Mouse (Mus musculus): Measurements from ENCODE around the gene Xkrx. TPM values are rescaled to one million over a fixed set of nuclear protein-coding genes. Genes with fewer than 3 reads are reported as not detected.

Gene Xkrx
- polyA plus RNA-seq (2012; rRNA removed; ENCODE audit: low replicate concordance) = 0.09 and 0.13 TPM in 2 replicates

DNA sequence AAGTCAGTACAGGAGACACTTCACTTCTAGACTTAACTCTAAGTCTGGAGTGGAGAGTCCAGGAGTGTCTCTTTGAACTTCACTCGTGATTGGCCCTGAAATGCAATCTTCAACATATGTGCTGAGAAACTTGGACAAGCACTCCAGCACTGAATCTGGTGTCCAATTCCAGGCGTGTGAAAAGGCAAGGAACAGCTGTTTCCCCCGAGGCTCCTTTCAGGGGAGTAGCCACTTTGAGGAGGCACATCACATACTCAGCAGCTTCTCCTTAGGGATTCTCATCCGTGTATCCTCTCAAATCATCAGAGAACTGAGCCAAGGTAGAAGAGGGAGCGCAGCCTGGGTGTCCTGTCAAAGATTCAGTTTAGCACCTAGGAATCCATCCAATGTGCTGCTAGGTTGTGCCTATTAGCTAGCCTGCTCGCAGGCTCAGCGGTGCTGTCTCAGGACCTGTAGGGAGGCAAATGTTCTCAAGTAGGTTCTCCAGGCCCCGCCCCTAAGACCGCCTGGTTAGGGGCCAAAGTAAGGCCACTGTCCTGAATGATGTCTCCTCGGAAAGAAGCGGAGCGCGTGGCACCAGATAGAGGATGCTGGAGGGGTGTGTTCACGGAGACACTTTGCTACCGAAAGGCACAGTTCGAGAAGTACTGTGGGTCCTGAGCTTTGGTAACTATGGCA is at the start of gene Xkrx:
Xkrx (minus strand) TSS at position 34 of the 678 bp plus-strand sequence.

GRCm38 (mm10) chrX:134187201-134187600 is 25.3 kb upstream of the Xkrx start, which contains the start of gene Arl13a:
Gene Arl13a, plus strand, starts transcription at chrX:134187501.

Other genes with a start within 250 kb of the Xkrx start
- 0.09 and 0.12 TPM in 2 replicates for gene Sytl4, start 180.3 kb downstream of the Xkrx start, polyA plus RNA-seq (2012; rRNA removed; ENCODE audit: low replicate concordance)
- 6.1 and 14.9 TPM in 2 replicates for gene Cstf2, start 102.9 kb downstream of the Xkrx start, polyA plus RNA-seq (2012; rRNA removed; ENCODE audit: low replicate concordance)
- gene Arl13a, start 25.4 kb upstream of the Xkrx start, polyA plus RNA-seq (2012; rRNA removed; ENCODE audit: low replicate concordance) = not detected in 2 replicates
- 0.14 and 0.30 TPM in 2 replicates for gene Nox1, start 59.9 kb upstream of the Xkrx start, polyA plus RNA-seq (2012; rRNA removed; ENCODE audit: low replicate concordance)
- 2.3 and 3.6 TPM in 2 replicates for gene Trmt2b, start 114.9 kb upstream of the Xkrx start, polyA plus RNA-seq (2012; rRNA removed; ENCODE audit: low replicate concordance)
- 0.14 and 0.90 TPM in 2 replicates for gene Tmem35a, start 133.1 kb upstream of the Xkrx start, polyA plus RNA-seq (2012; rRNA removed; ENCODE audit: low replicate concordance)
- 0.20 and 0.39 TPM in 2 replicates for gene Cenpi, start 146.0 kb upstream of the Xkrx start, polyA plus RNA-seq (2012; rRNA removed; ENCODE audit: low replicate concordance)
- gene Drp2, start 242.5 kb upstream of the Xkrx start, polyA plus RNA-seq (2012; rRNA removed; ENCODE audit: low replicate concordance) = 0.06 and 0.29 TPM in 2 replicates

All from duodenum, adult 2 months (tissue).